Mouse (Mus musculus) C2C12 (cell line): ENCODE results near the gene Sez6l2. TPM values are rescaled to one million over a fixed set of nuclear protein-coding genes. Genes with fewer than 3 reads are reported as not detected.

Source experiments
- H3K27me3 ChIP-seq: one replicate; pipeline ENCODE4 v1.6.1; 2011; ENCODE audit not compliant: control insufficient read depth, insufficient read depth, insufficient read length
- H3K36me3 ChIP-seq: one replicate; pipeline ENCODE4 v1.6.1; 2011; ENCODE audit not compliant: control insufficient read depth, insufficient read depth
- H3K4me3 ChIP-seq: one replicate; pipeline ENCODE4 v1.5.1; 2011; ENCODE audit warnings: mild to moderate bottlenecking, control low read depth; ENCODE audit not compliant: poor library complexity, insufficient read depth, severe bottlenecking
- H3K79me2 ChIP-seq: one replicate; pipeline ENCODE4 v1.6.1; 2011; ENCODE audit not compliant: control insufficient read depth, insufficient read depth
- H3K79me3 ChIP-seq: one replicate; pipeline ENCODE4 v1.6.1; 2011; ENCODE audit warnings: low read depth, control low read depth
- H3ac ChIP-seq: one replicate; pipeline ENCODE3; 2011; ENCODE audit warnings: low read depth; ENCODE audit not compliant: control insufficient read depth, insufficient read length
- CEBPB ChIP-seq: IDR thresholded peaks from one replicate; pipeline ENCODE4 v1.6.1; 2011; ENCODE audit warnings: low read depth, mild to moderate bottlenecking, control low read depth, moderate library complexity
- CTCF ChIP-seq: IDR thresholded peaks from one replicate; pipeline ENCODE4 v1.5.1; 2011; ENCODE audit not compliant: control insufficient read depth, insufficient read depth, insufficient read length
- FOSL1 ChIP-seq: IDR thresholded peaks from one replicate; pipeline ENCODE4 v1.8.0; 2011; ENCODE audit warnings: mild to moderate bottlenecking, low read length; ENCODE audit not compliant: poor library complexity, insufficient read depth, severe bottlenecking
- MAX ChIP-seq: IDR thresholded peaks from one replicate; pipeline ENCODE4 v1.6.1; 2011; ENCODE audit warnings: mild to moderate bottlenecking, control low read depth
- MYOD1 ChIP-seq: IDR thresholded peaks from one replicate; pipeline ENCODE4 v1.6.1; 2011; ENCODE audit warnings: low read depth; ENCODE audit not compliant: control insufficient read depth, insufficient read length
- MYOG ChIP-seq: IDR thresholded peaks from one replicate; pipeline ENCODE4 v1.6.1; 2011; ENCODE audit not compliant: control insufficient read depth, insufficient read length; ENCODE audit errors: extremely low read depth
- USF1 ChIP-seq: IDR thresholded peaks from one replicate; pipeline ENCODE4 v1.6.1; 2011; ENCODE audit warnings: low read depth, mild to moderate bottlenecking, control low read depth, moderate library complexity
- polyA plus RNA-seq: library from polyadenylated mRNA; unstranded; fragments of >200 nt; fragmentation: generic; extraction: Trizol; gene quantifications from one replicate; pipeline ENCODE4 v1.2.1, GENCODE M21; 2012; ENCODE audit warnings: missing spikeins

The Sez6l2 gene
- polyA plus RNA-seq, 1 experiment = 0.11 TPM

DNA sequence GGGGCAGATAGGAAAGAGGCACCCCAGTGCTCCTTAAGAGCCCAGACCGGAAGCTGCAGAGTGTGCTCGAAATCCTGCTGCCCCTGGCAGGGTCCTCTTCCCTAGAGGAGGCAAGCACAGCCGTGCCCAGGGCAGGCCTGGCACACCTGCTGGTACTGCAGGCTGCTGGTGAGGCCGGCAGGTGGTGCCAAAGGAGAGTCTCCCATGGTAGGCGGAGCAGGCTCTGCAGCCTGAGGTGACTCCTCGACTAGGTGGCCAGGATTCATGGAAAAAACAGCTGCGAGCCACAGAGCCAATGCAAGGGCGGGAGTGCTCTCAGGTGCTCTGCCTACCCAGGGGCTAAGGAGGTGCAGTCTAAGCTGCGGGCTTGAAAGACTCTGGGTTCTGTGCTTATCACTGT, 36.0 kb downstream of the Sez6l2 start:
- Histone ChIP-seq H3K4me3 (no peak overlapping the region), H3K36me3 (peaks cover 6% of the 10 kb centered on the region), H3K79me3 (no peaks in the 10 kb centered on the region), H3ac (no peak overlapping the region), H3K27me3 (no peaks in the 10 kb centered on the region), H3K79me2 (no peaks in the 10 kb centered on the region)
- TF ChIP-seq CTCF (peak; percentile 43), USF1 (no peak)

DNA sequence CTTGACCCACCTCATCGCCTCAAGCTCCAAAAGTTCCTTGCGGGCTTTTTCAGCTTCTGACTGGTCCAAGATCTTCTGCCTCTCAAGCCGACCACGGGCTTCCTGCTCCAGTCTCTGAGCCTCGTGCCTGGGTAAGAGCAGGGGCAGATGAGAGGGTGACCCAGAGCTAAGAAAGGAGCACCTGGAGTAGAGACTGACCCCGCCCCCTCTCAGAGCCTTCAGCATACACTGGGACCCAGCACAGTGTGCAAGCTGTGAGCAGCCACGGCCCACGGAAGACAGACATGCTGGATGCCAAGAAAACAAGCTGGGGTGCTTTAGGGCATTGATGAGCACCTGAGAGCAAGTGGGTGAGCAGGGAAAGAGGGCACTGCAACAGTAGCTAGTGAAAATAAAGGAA, 38.5 kb downstream of the Sez6l2 start:
- no peaks in the 10 kb centered on the region for H3K27me3 ChIP-seq
- H3K79me2 ChIP-seq = no peaks in the 10 kb centered on the region
- H3K4me3 ChIP-seq = no peak overlapping the region
- no peak for TF ChIP-seq CTCF
- TF ChIP-seq MAX = no peak
- no peak for TF ChIP-seq CEBPB
- no peak for TF ChIP-seq USF1
- H3ac ChIP-seq = no peak overlapping the region
- H3K36me3 ChIP-seq = peaks cover 6% of the 10 kb centered on the region
- H3K79me3 ChIP-seq = no peaks in the 10 kb centered on the region

DNA sequence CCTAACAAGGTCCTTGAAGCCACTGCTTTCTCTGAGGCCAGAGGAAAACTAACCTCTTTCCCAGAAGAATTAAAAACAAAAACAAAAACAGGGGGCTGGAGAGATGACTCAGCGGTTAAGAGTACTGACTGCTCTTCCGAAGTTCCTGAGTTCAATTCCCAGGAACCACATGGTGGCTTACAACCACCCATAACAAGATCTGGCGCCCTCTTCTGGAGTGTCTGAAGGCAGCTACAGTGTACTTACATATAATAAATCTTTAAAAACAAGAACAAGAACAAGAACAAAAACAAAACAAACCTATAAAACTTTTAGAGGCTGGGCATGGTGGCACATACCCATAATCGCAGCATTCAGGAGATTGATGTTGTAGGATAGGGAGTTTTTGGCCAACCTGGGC, 46.1 kb downstream of the Sez6l2 start:
- no peak overlapping the region for H3ac ChIP-seq
- H3K4me3 ChIP-seq = no peak overlapping the region
- H3K27me3 ChIP-seq = no peaks in the 10 kb centered on the region
- peaks cover 3% of the 10 kb centered on the region for H3K36me3 ChIP-seq
- TF ChIP-seq FOSL1 (no peak), USF1 (no peak), MYOD1 (no peak), CEBPB (no peak), MYOG (no peak), MAX (no peak), CTCF (no peak)
- H3K79me3 ChIP-seq = no peaks in the 10 kb centered on the region
- no peaks in the 10 kb centered on the region for H3K79me2 ChIP-seq

DNA sequence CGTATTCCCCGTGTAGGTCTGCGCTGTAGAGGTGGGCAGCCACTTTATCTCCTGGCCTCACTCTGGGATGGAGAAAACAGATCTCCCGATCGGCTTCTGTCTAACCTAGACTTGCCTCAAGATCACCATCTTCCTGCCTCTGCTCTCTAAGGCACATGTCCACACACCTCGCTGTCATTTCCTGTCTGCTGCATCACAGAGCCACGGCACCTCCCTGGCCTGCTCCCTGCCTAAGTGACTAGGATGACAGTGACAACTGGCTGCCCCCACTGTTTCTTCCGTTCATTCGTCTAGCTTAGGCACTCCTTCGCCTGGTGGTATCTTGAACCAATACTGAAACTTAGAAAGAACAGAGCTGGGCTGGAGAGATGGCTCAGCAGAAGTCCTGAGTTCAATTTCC, 49.2 kb downstream of the Sez6l2 start:
- no peak overlapping the region for H3K4me3 ChIP-seq
- H3K36me3 ChIP-seq = peaks cover 3% of the 10 kb centered on the region
- no peaks in the 10 kb centered on the region for H3K27me3 ChIP-seq
- H3ac ChIP-seq = no peak overlapping the region
- no peak for TF ChIP-seq USF1
- no peak for TF ChIP-seq CTCF
- TF ChIP-seq MYOG = no peak
- TF ChIP-seq MAX = no peak
- TF ChIP-seq MYOD1 = no peak
- TF ChIP-seq CEBPB = no peak
- TF ChIP-seq FOSL1 = no peak
- no peaks in the 10 kb centered on the region for H3K79me2 ChIP-seq
- no peaks in the 10 kb centered on the region for H3K79me3 ChIP-seq

DNA sequence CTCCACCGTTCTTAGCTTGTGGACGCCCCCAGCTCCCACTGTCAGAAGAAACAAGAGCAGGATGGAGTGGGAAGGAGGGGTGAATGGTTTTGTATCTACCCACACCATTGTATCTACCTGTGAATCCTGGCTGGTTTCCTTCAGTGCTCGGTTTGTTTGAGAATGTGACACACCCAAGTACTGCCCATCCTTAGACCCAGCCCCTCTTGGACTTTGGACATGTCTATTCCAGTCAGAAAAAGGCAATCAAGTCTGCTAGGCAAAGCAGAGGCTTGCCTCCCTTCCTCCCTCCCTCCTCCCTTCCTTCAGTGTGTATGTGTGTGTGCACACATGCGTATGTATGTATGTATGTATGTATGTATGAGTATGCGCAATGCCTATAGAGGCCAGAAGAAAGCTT, 53.3 kb downstream of the Sez6l2 start:
- no peak overlapping the region for H3ac ChIP-seq
- H3K79me2 ChIP-seq = no peaks in the 10 kb centered on the region
- H3K79me3 ChIP-seq = no peaks in the 10 kb centered on the region
- no peak overlapping the region for H3K4me3 ChIP-seq
- H3K36me3 ChIP-seq = no peaks in the 10 kb centered on the region
- H3K27me3 ChIP-seq = no peaks in the 10 kb centered on the region
- TF ChIP-seq USF1 (no peak), CTCF (no peak), FOSL1 (no peak), MAX (no peak), CEBPB (no peak), MYOD1 (no peak), MYOG (no peak)

DNA sequence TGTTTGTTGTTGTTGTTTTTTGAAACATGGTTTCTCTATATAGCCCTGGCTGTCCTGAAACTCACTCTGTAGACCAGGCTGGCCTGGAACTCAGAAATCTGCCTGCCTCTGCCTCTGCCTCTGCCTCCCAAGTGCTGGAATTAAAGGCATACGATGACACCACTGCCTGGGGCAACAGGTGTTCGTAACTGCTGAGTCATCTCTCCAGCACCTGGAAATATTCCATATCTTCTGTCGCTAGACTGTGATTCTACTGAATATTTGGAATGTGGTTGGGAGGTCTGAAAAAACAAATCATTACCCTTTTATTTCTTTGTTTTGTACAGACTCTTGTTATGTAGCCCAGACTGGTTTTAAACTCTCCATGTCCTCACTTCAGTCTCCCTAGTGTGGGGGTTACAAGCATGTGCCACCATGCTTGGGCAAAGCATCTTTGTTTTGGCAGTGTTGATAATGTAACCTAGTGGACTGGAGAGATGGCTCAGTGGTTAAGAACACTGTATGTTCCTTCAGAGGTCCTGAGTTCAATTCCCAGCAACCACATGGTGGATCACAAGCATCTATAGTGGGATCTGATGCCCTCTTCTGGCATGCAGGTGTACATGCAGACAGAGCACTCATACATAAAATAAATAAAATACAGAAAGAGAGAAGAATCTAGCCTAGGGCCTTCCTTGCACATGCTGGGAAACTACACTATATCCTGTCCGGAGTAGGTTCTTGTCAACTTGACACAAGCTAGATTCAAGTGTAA, 53.9 kb downstream of the Sez6l2 start:
- H3ac ChIP-seq = no peak overlapping the region
- H3K27me3 ChIP-seq = no peaks in the 10 kb centered on the region
- H3K79me3 ChIP-seq = no peaks in the 10 kb centered on the region
- no peaks in the 10 kb centered on the region for H3K79me2 ChIP-seq
- H3K36me3 ChIP-seq = no peaks in the 10 kb centered on the region
- no peak overlapping the region for H3K4me3 ChIP-seq
- TF ChIP-seq MAX (no peak), MYOD1 (peak; percentile 54)
